Mouse (Mus musculus) liver, embryonic 14.5 days (tissue): ENCODE results near the gene Zfp951. TPM values are rescaled to one million over a fixed set of nuclear protein-coding genes. Genes with fewer than 3 reads are reported as not detected.
"Not testable (repeated sequence)": the region's sequence is repeated elsewhere in the genome, so short reads cannot be mapped to it uniquely, and the experiment has no call there.

Experiments
- ATAC-seq: fragments of 200-750 bp; cut with Nextera tagmentation; 2 replicates; pipeline ENCODE4 v1.8.0; 2017; ENCODE audit warnings: moderate number of reproducible peaks, mild to moderate bottlenecking, moderate library complexity; ENCODE audit not compliant: insufficient read depth
- DNase-seq, 3 experiments: peaks; one replicate each; pipeline ENCODE4 v3.0.0-alpha.2; 2012 to 2013; ENCODE audit warnings: low read depth in 3 of 3, low spot score in 3 of 3
- H3K27ac ChIP-seq: fragments of 300-500 bp; sonication (generic); 2 replicates; pipeline ENCODE4 v1.5.1; 2014; ENCODE audit warnings: moderate library complexity, mild to moderate bottlenecking, control low read depth, inconsistent platforms
- H3K27me3 ChIP-seq: fragments of 300-500 bp; sonication (generic); 2 replicates; pipeline ENCODE4 v1.6.1; 2014; ENCODE audit warnings: mild to moderate bottlenecking, low read length, moderate library complexity; ENCODE audit not compliant: control insufficient read depth, insufficient read depth
- H3K36me3 ChIP-seq: fragments of 300-500 bp; sonication (generic); replicated peaks from 2 replicates; pipeline ENCODE4 v1.6.1; 2014; ENCODE audit warnings: low read depth; ENCODE audit not compliant: control insufficient read depth, insufficient read depth
- H3K4me1 ChIP-seq, 2 experiments: fragments of 200-500 bp in 1 of 2; fragments of 300-500 bp in 1 of 2; sonication (generic) in 1 of 2; replicated peaks; 2 replicates each; pipeline ENCODE4 v1.6.1; 2012 to 2014; ENCODE audit warnings: antibody characterized with exemption in 1 of 2, inconsistent platforms in 1 of 2, low read length in 1 of 2; ENCODE audit not compliant: control insufficient read depth in 2 of 2, insufficient read depth in 2 of 2
- H3K4me2 ChIP-seq: fragments of 300-500 bp; sonication (generic); 2 replicates; pipeline ENCODE4 v1.6.1; 2014; ENCODE audit warnings: low read depth, mild to moderate bottlenecking, control low read depth, moderate library complexity
- H3K4me3 ChIP-seq, 2 experiments: fragments of 200-500 bp in 1 of 2; fragments of 300-500 bp in 1 of 2; sonication (generic) in 1 of 2; 2 replicates each; pipeline ENCODE4 v1.5.1; 2012 to 2014; ENCODE audit warnings: low read depth in 2 of 2, low read length in 2 of 2, mild to moderate bottlenecking in 2 of 2, control low read depth in 1 of 2, inconsistent platforms in 1 of 2, moderate library complexity in 1 of 2; ENCODE audit not compliant: insufficient read depth in 1 of 2
- H3K9ac ChIP-seq: fragments of 300-500 bp; sonication (generic); replicated peaks from 2 replicates; pipeline ENCODE4 v1.6.1; 2014; ENCODE audit warnings: mild to moderate bottlenecking, control low read depth, moderate library complexity
- H3K9me3 ChIP-seq: fragments of 300-500 bp; sonication (generic); 2 replicates; pipeline ENCODE4 v1.6.1; 2016; ENCODE audit warnings: low read length, mixed read lengths; ENCODE audit not compliant: control insufficient read depth
- CTCF ChIP-seq: IDR thresholded peaks from 2 replicates; pipeline ENCODE4 v1.5.1; 2016; ENCODE audit warnings: antibody characterized with exemption, low read depth, control low read depth
- EP300 ChIP-seq: IDR thresholded peaks from 2 replicates; pipeline ENCODE4 v1.6.1; 2016; ENCODE audit warnings: antibody characterized with exemption, low read depth
- WGBS: fragments of 180-500 bp; shearing (Covaris S2); extraction: QIAGEN DNeasy Blood & Tissue Kit; methylation state at CpG from one replicate; pipeline ENCODE4 v1.1.7; 2014; ENCODE audit not compliant: insufficient replicate concordance; 5-methylcytosine and 5-hydroxymethylcytosine counted together
- polyA plus RNA-seq, 2 experiments: library from polyadenylated mRNA; depleted of rRNA in 1 of 2; stranded (reverse) in 1 of 2; unstranded in 1 of 2; fragments of >200 nt; fragmentation: Nextera tagmentation in 1 of 2; extraction: Ambion mirVana in 1 of 2; gene quantifications; 2 replicates each; pipeline versions ENCODE4 v1.2.1 to v1.2.3; 2012 to 2014

The Zfp951 gene
- polyA plus RNA-seq (2012; rRNA removed): 0.31 and 0.56 TPM in 2 replicates
- polyA plus RNA-seq (2014; fragmentation: Nextera tagmentation; extraction: Ambion mirVana): 0.87 and 0.95 TPM in 2 replicates

DNA sequence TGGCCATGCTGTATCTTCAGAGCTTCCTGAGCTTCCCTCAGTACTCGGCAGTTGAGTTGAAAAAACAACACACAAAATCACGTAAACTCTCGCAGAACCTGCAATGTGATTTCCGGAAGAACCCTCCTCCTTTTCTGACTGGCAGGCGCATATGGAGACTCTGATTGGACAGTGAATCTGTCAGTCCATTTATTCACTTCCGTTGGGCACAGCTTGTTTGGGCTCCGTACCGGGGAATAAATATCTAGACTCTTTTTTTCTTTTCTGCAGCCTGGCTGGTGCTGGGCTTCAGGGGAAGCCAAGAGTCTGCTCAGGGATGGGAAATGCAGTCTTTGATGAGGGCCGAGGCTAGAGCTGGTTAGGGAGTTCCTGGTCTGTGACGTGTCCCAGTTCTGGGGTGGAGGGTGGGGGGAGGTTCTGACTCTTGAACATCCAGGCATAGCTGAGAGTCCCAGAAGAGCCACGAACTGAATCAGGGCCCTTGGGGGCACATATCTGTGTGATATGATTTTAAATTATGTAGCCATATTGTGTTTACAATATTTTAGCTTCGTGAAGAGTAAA lies at the start of gene Zfp951:
Zfp951 (minus strand) TSS at position 109 of the 564 bp plus-strand sequence.
- ATAC-seq (peak; percentile 93), DNase-seq (peak; percentile 3 to 37 (median 9))
- H3K36me3 ChIP-seq, H3K4me1 ChIP-seq, H3K9ac ChIP-seq, H3K9me3 ChIP-seq, H3K27me3 ChIP-seq, H3K27ac ChIP-seq: not testable (repeated sequence)
- 30% methylated on average over 11 of the region's 12 CpGs for WGBS
- Histone ChIP-seq H3K4me3 (peak within 1 kb of the TSS; percentile 32 to 63; a peak in 3 of 4 replicates), H3K4me2 (peak within 1 kb of the TSS; percentile 28; the same call in 1 of the 2 replicates)

DNA sequence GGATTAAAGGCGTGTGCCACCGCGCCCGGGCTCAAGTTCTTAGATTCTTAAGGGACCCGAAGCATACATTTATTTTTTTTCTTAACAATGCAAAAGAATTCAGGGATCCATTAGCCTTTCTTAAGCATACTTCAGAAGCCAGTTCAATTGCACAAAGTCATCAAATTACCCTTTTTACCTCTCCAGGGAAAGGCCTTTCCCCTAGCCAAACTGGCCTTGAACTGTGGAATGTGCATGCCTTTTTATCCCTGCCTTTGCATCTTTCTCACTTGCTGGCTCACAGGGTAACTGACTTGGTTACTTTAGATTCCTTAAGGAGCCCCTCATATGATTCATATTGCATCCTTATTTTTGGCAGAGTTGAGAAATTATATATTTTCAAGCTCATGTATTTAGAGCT lies 46.7 kb upstream of the Zfp951 start:
- not testable (repeated sequence) for H3K27me3 ChIP-seq, DNase-seq

DNA sequence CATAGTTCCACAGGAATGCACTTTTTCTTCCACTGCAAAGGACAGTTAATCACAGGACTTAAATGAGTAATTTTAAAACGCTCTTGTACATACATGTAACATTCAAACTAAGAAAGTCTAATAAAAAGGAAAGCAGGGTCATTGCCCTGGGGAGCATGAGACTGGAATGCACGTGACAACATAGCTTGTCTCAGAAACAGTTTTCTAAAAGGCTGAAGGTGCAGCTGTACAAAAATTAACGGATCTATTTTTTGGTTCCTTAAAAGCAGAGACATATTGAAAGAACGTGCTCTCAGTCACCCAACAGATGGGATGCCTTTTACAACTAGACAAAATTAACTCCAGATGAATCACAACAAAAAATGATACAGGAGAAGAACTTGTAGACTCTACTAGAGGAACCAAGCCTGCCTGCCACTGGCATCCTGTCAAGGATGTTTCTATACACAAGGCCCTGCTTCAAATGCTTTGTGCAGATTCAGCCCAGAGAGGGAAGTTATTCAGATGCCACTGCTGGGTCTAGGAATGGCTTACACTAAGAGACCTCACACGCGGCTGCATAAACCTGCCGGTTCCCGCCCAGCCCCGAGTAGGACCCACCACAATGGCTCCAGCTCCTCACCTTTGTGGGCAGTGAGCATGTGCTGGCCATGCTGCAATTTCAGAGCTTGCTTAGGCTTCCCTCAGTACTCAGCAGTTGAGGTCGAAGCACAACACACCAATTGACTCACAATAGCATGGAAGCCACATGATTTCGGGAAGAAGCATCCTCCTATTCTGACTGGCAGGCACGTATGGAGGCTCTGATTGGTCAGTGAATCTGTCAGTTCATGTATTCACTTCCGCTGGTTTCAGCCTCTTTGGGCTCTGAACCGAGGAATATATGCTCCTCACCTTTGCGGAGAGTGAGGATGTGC lies 567 bp downstream of the Zfp951 start:
- H3K4me3 ChIP-seq: peak overlapping the region; percentile 32 to 63; a peak in 3 of 4 replicates
- not testable (repeated sequence) for H3K36me3 ChIP-seq, H3K9ac ChIP-seq, H3K9me3 ChIP-seq, H3K27me3 ChIP-seq, H3K27ac ChIP-seq, H3K4me1 ChIP-seq, DNase-seq
- WGBS: 32% methylated on average over 10 of the region's 15 CpGs
- H3K4me2 ChIP-seq: peak overlapping the region; percentile 28; the same call in 1 of the 2 replicates
- peak; percentile 83 for ATAC-seq

More for the DNA sequence above, 46.7 kb upstream of the Zfp951 start:
- H3K9ac ChIP-seq, H3K36me3 ChIP-seq, H3K4me3 ChIP-seq, H3K4me1 ChIP-seq, H3K27ac ChIP-seq, H3K4me2 ChIP-seq, ATAC-seq, H3K9me3 ChIP-seq: not testable (repeated sequence)
- 66% methylated on average over 5 of the region's 5 CpGs for WGBS

DNA sequence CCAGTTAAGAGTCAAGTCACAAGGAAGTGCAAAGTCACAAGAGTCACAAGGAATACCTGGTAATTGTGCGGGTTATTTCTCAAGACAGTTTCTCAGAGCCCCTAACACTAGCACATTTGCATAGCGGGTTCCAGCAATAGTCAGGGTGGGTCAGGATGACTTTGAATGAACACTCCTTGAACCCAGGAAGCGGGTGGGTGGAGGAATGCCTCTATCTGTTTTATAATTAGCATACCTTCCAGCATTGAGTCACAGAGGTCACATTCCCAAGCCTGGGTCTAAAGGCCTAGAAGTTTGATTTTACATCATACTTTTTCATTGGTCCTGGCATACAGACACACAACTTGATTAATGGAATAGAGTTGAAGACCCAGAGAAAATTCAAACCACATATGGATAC lies 5.3 kb downstream of the Zfp951 start:
- not testable (repeated sequence) for H3K4me3 ChIP-seq, H3K9me3 ChIP-seq, H3K27ac ChIP-seq, H3K36me3 ChIP-seq, H3K9ac ChIP-seq, DNase-seq, H3K4me2 ChIP-seq, ATAC-seq, H3K27me3 ChIP-seq, H3K4me1 ChIP-seq
- WGBS: 76% methylated on average over 3 of the region's 3 CpGs

DNA sequence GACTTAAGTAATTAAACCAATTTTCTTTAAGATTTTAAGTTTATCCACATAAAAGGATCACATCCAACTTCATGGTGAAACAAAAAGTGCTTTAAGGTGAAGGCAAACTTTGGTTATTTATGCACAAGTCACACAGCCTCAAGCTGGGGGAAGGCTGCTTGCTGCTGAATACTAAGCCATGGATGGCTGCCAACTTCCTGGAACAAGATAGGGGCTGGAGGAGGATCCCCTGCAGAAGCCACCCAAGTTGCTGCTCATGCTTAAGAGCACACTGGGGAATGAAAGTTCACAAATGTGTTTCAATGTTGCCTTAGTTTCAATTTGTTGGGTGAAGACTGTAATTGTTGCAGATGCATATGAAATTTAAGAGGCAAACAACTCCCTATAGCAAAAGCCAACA lies 26.5 kb downstream of the Zfp951 start:
- TF ChIP-seq CTCF (no peak), EP300 (no peak)
- ATAC-seq (no peak), DNase-seq (no peak)
- Histone ChIP-seq H3K36me3 (no peaks in the 10 kb centered on the region), H3K4me2 (no peak overlapping the region), H3K4me1 (no peaks in the 10 kb centered on the region), H3K27ac (no peak overlapping the region), H3K4me3 (no peak overlapping the region), H3K27me3 (no peaks in the 10 kb centered on the region), H3K9me3 (no peaks in the 10 kb centered on the region), H3K9ac (no peak overlapping the region)
